Mouse (Mus musculus) C2C12 (cell line): Measurements from ENCODE around the gene Pik3cd.

Experiments
- CEBPB ChIP-seq: IDR thresholded peaks from one replicate; pipeline ENCODE4 v1.6.1; 2011; ENCODE audit warnings: low read depth, mild to moderate bottlenecking, control low read depth, moderate library complexity
- CTCF ChIP-seq: IDR thresholded peaks from one replicate; pipeline ENCODE4 v1.5.1; 2011; ENCODE audit not compliant: control insufficient read depth, insufficient read depth, insufficient read length
- FOSL1 ChIP-seq: IDR thresholded peaks from one replicate; pipeline ENCODE4 v1.8.0; 2011; ENCODE audit warnings: mild to moderate bottlenecking, low read length; ENCODE audit not compliant: poor library complexity, insufficient read depth, severe bottlenecking
- MAX ChIP-seq: IDR thresholded peaks from one replicate; pipeline ENCODE4 v1.6.1; 2011; ENCODE audit warnings: mild to moderate bottlenecking, control low read depth
- MYOD1 ChIP-seq: IDR thresholded peaks from one replicate; pipeline ENCODE4 v1.6.1; 2011; ENCODE audit warnings: low read depth; ENCODE audit not compliant: control insufficient read depth, insufficient read length
- MYOG ChIP-seq: IDR thresholded peaks from one replicate; pipeline ENCODE4 v1.6.1; 2011; ENCODE audit not compliant: control insufficient read depth, insufficient read length; ENCODE audit errors: extremely low read depth
- USF1 ChIP-seq: IDR thresholded peaks from one replicate; pipeline ENCODE4 v1.6.1; 2011; ENCODE audit warnings: low read depth, mild to moderate bottlenecking, control low read depth, moderate library complexity

- no peak for TF ChIP-seq MAX
- no peak for TF ChIP-seq CTCF
- TF ChIP-seq CEBPB, result no peak
- no peak for TF ChIP-seq USF1
- TF ChIP-seq FOSL1, result no peak
- peak; percentile 30 for TF ChIP-seq MYOD1
- no peak for TF ChIP-seq MYOG
These were observed 20.0 kb upstream of the Pik3cd start for GRCm38 (mm10) chr4:149722104-149723020.
